Mouse (Mus musculus) NIH3T3 (cell line): ENCODE results near the gene Mcf2l.

Source experiments
- DNase-seq: peaks from one replicate; pipeline ENCODE4 v3.0.0-alpha.2; 2012; ENCODE audit warnings: low read depth

Gene Mcf2l

GRCm38 (mm10) chr8:12874194-12874791 is 687 bp downstream of the Mcf2l start:
- no peak for DNase-seq

GRCm38 (mm10) chr8:12874971-12875370 is 1.4 kb downstream of the Mcf2l start:
- no peak for DNase-seq

- no peak for DNase-seq
Observed at GRCm38 (mm10) chr8:12877126-12877525, 3.5 kb downstream of the Mcf2l start.

- DNase-seq = no peak
Observed at GRCm38 (mm10) chr8:12880163-12880562, 6.6 kb downstream of the Mcf2l start.

GRCm38 (mm10) chr8:12883051-12884004 is 9.7 kb downstream of the Mcf2l start:
- DNase-seq = no peak

GRCm38 (mm10) chr8:12887772-12888435 is 14.3 kb downstream of the Mcf2l start:
- no peak for DNase-seq

- DNase-seq = no peak
Observed at GRCm38 (mm10) chr8:12889046-12889598, 15.5 kb downstream of the Mcf2l start.

GRCm38 (mm10) chr8:12892882-12893446 is 19.4 kb downstream of the Mcf2l start:
- DNase-seq = no peak

GRCm38 (mm10) chr8:12893797-12894578 is 20.4 kb downstream of the Mcf2l start:
- no peak for DNase-seq

- DNase-seq = no peak
Observed at GRCm38 (mm10) chr8:12894783-12895534, 21.4 kb downstream of the Mcf2l start.

- no peak for DNase-seq
Observed at GRCm38 (mm10) chr8:12895535-12896150, 22.0 kb downstream of the Mcf2l start.

GRCm38 (mm10) chr8:12896494-12897373 is 23.1 kb downstream of the Mcf2l start:
- DNase-seq = peak; percentile 78

GRCm38 (mm10) chr8:12897815-12898214 is 24.2 kb downstream of the Mcf2l start:
- no peak for DNase-seq

GRCm38 (mm10) chr8:12903790-12904415 is 30.3 kb downstream of the Mcf2l start:
- DNase-seq = no peak

GRCm38 (mm10) chr8:12905122-12905521 is 31.5 kb downstream of the Mcf2l start:
- no peak for DNase-seq

GRCm38 (mm10) chr8:12905599-12906321 is 32.2 kb downstream of the Mcf2l start:
- DNase-seq = no peak

- no peak for DNase-seq
Observed at GRCm38 (mm10) chr8:12906597-12906996, 33.0 kb downstream of the Mcf2l start.

- DNase-seq = no peak
Observed at GRCm38 (mm10) chr8:12907730-12908129, 34.1 kb downstream of the Mcf2l start.
